Comparison of ENCODE assay signal across 28 mouse cellular contexts in the genomic region with DNA sequence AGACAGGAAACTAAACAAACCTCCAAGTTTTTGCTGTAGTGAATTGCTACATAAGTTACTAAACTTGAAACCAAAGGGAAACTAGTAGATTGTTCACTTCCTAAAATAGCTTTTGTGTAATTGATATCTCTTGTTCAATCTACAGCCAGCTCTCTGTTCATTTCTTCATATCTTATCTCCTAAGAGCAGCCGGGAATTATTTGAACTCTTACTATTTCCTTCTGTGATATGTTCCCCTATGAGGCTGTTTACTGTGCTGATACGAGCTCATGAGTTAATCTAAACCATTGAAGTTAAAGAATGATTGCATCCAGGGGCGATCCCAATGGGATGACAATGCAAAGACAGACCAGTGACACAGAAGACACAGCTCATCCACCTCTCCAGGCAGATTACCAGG.
DNase-seq lines count a peak whose midpoint lies in the region; ATAC-seq and TF ChIP-seq lines count a peak whose summit lies in the region.
"Had no signal": no experiment of that assay in that cellular context is flagged by ENCODE, and none has a peak within 500 bp of the region (broad histone marks: within the 10 kb centered on the region; RNA-seq: fewer than 3 reads in every experiment).

No protein-coding gene starts in this region.

- no peaks in the 10 kb centered on the region for H3K27me3 ChIP-seq in liver, embryonic 12.5 days (replicated peaks)
- H3K27me3 ChIP-seq in liver, postnatal 0 days (ENCODE audit: insufficient read depth, low read length): no peaks in the 10 kb centered on the region
- H3K27me3 ChIP-seq: embryonic facial prominence, embryonic 13.5 days; forebrain, embryonic 15.5 days; hindbrain, embryonic 13.5 days; midbrain, embryonic 15.5 days; Patski had no signal

- H3K4me3 ChIP-seq in liver, embryonic 12.5 days: no peak overlapping the region
- H3K4me3 ChIP-seq in liver, postnatal 0 days (ENCODE audit: low read depth, low read length): no peak overlapping the region
- H3K4me3 ChIP-seq: embryonic facial prominence, embryonic 13.5 days; forebrain, embryonic 10.5 days; forebrain, embryonic 15.5 days; hindbrain, embryonic 13.5 days; midbrain, embryonic 15.5 days had no signal

- 14% methylated on average over 3 of the region's 3 CpGs for WGBS in liver, embryonic 12.5 days (ENCODE audit: insufficient replicate concordance)
- 27% methylated on average over 3 of the region's 3 CpGs for WGBS in liver, postnatal 0 days (ENCODE audit: insufficient replicate concordance)

- peak overlapping the region; percentile 37 for H3K4me2 ChIP-seq in liver, embryonic 12.5 days
- H3K4me2 ChIP-seq in liver, postnatal 0 days (ENCODE audit: low read depth, low read length): no peak overlapping the region
- H3K4me2 ChIP-seq: embryonic facial prominence, embryonic 13.5 days; forebrain, embryonic 15.5 days; hindbrain, embryonic 13.5 days; lung, embryonic 14.5 days; midbrain, embryonic 15.5 days had no signal

- no peak overlapping the region for H3K9ac ChIP-seq in liver, embryonic 12.5 days
- no peak overlapping the region for H3K9ac ChIP-seq in liver, postnatal 0 days (replicated peaks)
- H3K9ac ChIP-seq: embryonic facial prominence, embryonic 13.5 days; forebrain, embryonic 15.5 days; hindbrain, embryonic 13.5 days; lung, embryonic 14.5 days; midbrain, embryonic 15.5 days had no signal

- no peak overlapping the region for H3K27ac ChIP-seq in liver, embryonic 12.5 days
- H3K27ac ChIP-seq in liver, postnatal 0 days (ENCODE audit: low read depth): no peak overlapping the region
- H3K27ac ChIP-seq: embryonic facial prominence, embryonic 13.5 days; forebrain, embryonic 10.5 days; forebrain, embryonic 15.5 days; hindbrain, embryonic 13.5 days; midbrain, embryonic 15.5 days had no signal

- intact Hi-C loops in gastrocnemius, postnatal 14 days (cut with DNase I; ENCODE audit: low total_unique reads): no loop called here
- intact Hi-C loops in gastrocnemius, postnatal 36 days (cut with DNase I): no loop called here

- peaks cover 6% of the 10 kb centered on the region; the same call in 1 of the 2 replicates for H3K9me3 ChIP-seq in liver, embryonic 12.5 days (replicated peaks)
- H3K9me3 ChIP-seq in liver, postnatal 0 days (ENCODE audit: low read length): no peaks in the 10 kb centered on the region; the same call in 1 of the 2 replicates
- H3K9me3 ChIP-seq: embryonic facial prominence, embryonic 13.5 days; forebrain, embryonic 15.5 days; midbrain, embryonic 15.5 days had no signal

- peaks cover 16% of the 10 kb centered on the region for H3K4me1 ChIP-seq in liver, embryonic 12.5 days
- no peaks in the 10 kb centered on the region; the same call in 1 of the 2 replicates for H3K4me1 ChIP-seq in liver, postnatal 0 days (ENCODE audit: insufficient read depth)
- H3K4me1 ChIP-seq: embryonic facial prominence, embryonic 13.5 days; forebrain, embryonic 10.5 days; forebrain, embryonic 15.5 days; hindbrain, embryonic 13.5 days; midbrain, embryonic 15.5 days had no signal

- TF ChIP-seq CTCF in liver, postnatal 0 days (IDR thresholded peaks at IDR 0.05; ENCODE audit: low read depth): no peak

- peak; percentile 82 for TF ChIP-seq EP300 in liver, postnatal 0 days (IDR thresholded peaks at IDR 0.05; ENCODE audit: low read depth)

- peak; percentile 24 for DNase-seq in retina, postnatal 1 day
- DNase-seq in retina, embryonic 14.5 days (ENCODE audit: low spot score): no peak
- DNase-seq in liver, postnatal 0 days: no peak
- no peak for DNase-seq in gastrocnemius, postnatal 14 days
- DNase-seq in gastrocnemius, postnatal 4 days (ENCODE audit: low spot score in 2 of 2): no peak
- DNase-seq in gastrocnemius, postnatal 36 days: no peak
- DNase-seq: adrenal gland, postnatal 14 days; B cell, adult 2 months; cerebellum, adult 11 months; cerebellum, adult 9-10 months; cerebellum, postnatal 36 days; embryo, embryonic 11 days; kidney, adult 9 months; kidney, postnatal 10 days; layer of hippocampus, postnatal 36 days; left cerebral cortex, postnatal 4 days; lung, embryonic 14.5 days; lung, postnatal 36 days; right cerebral cortex, postnatal 14 days; thymus, postnatal 14 days had no signal

- H3K36me3 ChIP-seq in liver, embryonic 12.5 days: no peaks in the 10 kb centered on the region
- H3K36me3 ChIP-seq in liver, postnatal 0 days (replicated peaks; ENCODE audit: insufficient read depth, low read length): no peaks in the 10 kb centered on the region
- H3K36me3 ChIP-seq: embryonic facial prominence, embryonic 13.5 days; forebrain, embryonic 10.5 days; forebrain, embryonic 15.5 days; hindbrain, embryonic 13.5 days; midbrain, embryonic 15.5 days had no signal

- ATAC-seq in liver, embryonic 12.5 days: peak; percentile 81
- ATAC-seq in liver, postnatal 0 days: no peak
- ATAC-seq: forebrain, embryonic 15.5 days; intestine, postnatal 0 days; midbrain, embryonic 15.5 days; Patski had no signal
